Mouse (Mus musculus) myocyte (in vitro differentiated cells): ENCODE results near the gene Castor1. TPM values are rescaled to one million over a fixed set of nuclear protein-coding genes. Genes with fewer than 3 reads are reported as not detected.

Experiments
- H3K27me3 ChIP-seq: one replicate; pipeline ENCODE4 v1.6.1; 2011; ENCODE audit not compliant: control insufficient read depth, insufficient read depth, insufficient read length
- H3K36me3 ChIP-seq: one replicate; pipeline ENCODE4 v1.6.1; 2011; ENCODE audit not compliant: control insufficient read depth, insufficient read depth
- H3K4me2 ChIP-seq: one replicate; pipeline ENCODE4 v1.6.1; 2011; ENCODE audit warnings: low read depth, control low read depth
- H3K4me3 ChIP-seq: one replicate; pipeline ENCODE4 v1.5.1; 2011; ENCODE audit warnings: mild to moderate bottlenecking, control low read depth, moderate library complexity
- H3K79me2 ChIP-seq: one replicate; pipeline ENCODE4 v1.6.1; 2011; ENCODE audit not compliant: control insufficient read depth, insufficient read depth
- H3ac ChIP-seq: one replicate; pipeline ENCODE4 v1.6.1; 2011; ENCODE audit not compliant: control insufficient read depth, insufficient read length
- CEBPB ChIP-seq: IDR thresholded peaks from 2 replicates; pipeline ENCODE4 v1.6.1; 2011; ENCODE audit warnings: mild to moderate bottlenecking, moderate library complexity; ENCODE audit not compliant: poor library complexity, insufficient read depth, severe bottlenecking
- E2F4 ChIP-seq: IDR thresholded peaks from one replicate; pipeline ENCODE4 v1.6.1; 2011; ENCODE audit warnings: mild to moderate bottlenecking, control low read depth, moderate library complexity; ENCODE audit not compliant: insufficient read depth
- MAX ChIP-seq: IDR thresholded peaks from one replicate; pipeline ENCODE4 v1.6.1; 2011; ENCODE audit warnings: low read depth, mild to moderate bottlenecking, control low read depth
- MYOD1 ChIP-seq, 3 experiments: IDR thresholded peaks; one replicate each; pipeline ENCODE4 v1.6.1; 2011; ENCODE audit warnings: control low read depth in 2 of 3, low read depth in 2 of 3, mild to moderate bottlenecking in 2 of 3, moderate library complexity in 1 of 3; ENCODE audit not compliant: insufficient read length in 2 of 3, control insufficient read depth in 1 of 3
- MYOG ChIP-seq, 3 experiments: IDR thresholded peaks; one replicate each; pipeline ENCODE4 v1.6.1; 2011; ENCODE audit warnings: control low read depth in 2 of 3, low read depth in 2 of 3, mild to moderate bottlenecking in 2 of 3; ENCODE audit not compliant: insufficient read length in 2 of 3, control insufficient read depth in 1 of 3, insufficient read depth in 1 of 3
- POLR2A ChIP-seq: IDR thresholded peaks from one replicate; pipeline ENCODE4 v1.6.1; 2011; ENCODE audit warnings: low read depth, mild to moderate bottlenecking, control low read depth, moderate library complexity; ENCODE audit not compliant: insufficient read length
- POLR2AphosphoS2 ChIP-seq: IDR thresholded peaks from one replicate; pipeline ENCODE4 v1.6.1; 2011; ENCODE audit warnings: low read depth, control low read depth; ENCODE audit not compliant: insufficient read length
- REST ChIP-seq: IDR thresholded peaks from one replicate; pipeline ENCODE4 v1.6.1; 2011; ENCODE audit warnings: mild to moderate bottlenecking, control low read depth, moderate library complexity; ENCODE audit not compliant: insufficient read depth, insufficient read length
- SRF ChIP-seq: IDR thresholded peaks from one replicate; pipeline ENCODE4 v1.6.1; 2011; ENCODE audit warnings: low read depth; ENCODE audit not compliant: control insufficient read depth, insufficient read length
- TCF12 ChIP-seq: IDR thresholded peaks from one replicate; pipeline ENCODE4 v1.6.1; 2011; ENCODE audit warnings: mild to moderate bottlenecking, control low read depth; ENCODE audit not compliant: poor library complexity, insufficient read depth, severe bottlenecking
- TCF3 ChIP-seq: IDR thresholded peaks from one replicate; pipeline ENCODE4 v1.6.1; 2011; ENCODE audit warnings: low read depth, control low read depth; ENCODE audit not compliant: insufficient read length
- USF1 ChIP-seq: IDR thresholded peaks from one replicate; pipeline ENCODE4 v1.6.1; 2011; ENCODE audit warnings: low read depth, mild to moderate bottlenecking, control low read depth, moderate library complexity
- polyA plus RNA-seq: library from polyadenylated mRNA; unstranded; fragments of >200 nt; fragmentation: generic; extraction: Trizol; gene quantifications from one replicate; pipeline ENCODE4 v1.2.1, GENCODE M21; 2012; ENCODE audit warnings: missing spikeins

Gene Castor1
- polyA plus RNA-seq, 1 experiment, result 3.1 TPM

DNA sequence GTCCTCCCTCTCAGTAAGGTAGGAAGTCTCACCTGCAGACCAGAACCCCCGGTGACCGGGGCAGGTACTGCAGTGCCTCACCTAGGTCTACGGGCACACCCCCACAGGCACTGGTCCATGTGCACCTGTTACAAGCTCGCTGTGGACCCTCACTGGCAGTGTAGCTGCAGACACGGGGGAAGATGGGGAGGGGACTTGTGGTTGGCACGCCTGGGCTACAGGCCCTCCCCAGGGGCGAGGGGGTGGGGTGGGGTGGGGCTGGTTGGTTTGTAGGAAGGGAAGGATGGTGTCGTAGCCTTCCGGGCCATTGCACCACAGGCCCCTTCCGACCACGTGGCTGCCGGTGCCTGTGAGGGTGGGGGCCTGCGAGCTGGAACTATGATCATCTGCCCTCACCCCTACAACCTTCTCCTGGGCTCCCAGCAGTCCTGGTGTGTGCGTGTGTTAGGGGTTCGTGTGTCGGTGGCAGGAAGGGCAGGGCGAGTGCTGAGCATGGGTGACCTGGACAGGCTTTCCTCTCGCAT is 19.4 kb downstream of the Castor1 start:
- Histone ChIP-seq H3K79me2 (no peaks in the 10 kb centered on the region), H3K36me3 (no peaks in the 10 kb centered on the region), H3K4me2 (no peak overlapping the region), H3K4me3 (no peak overlapping the region), H3ac (no peak overlapping the region), H3K27me3 (peaks cover 6% of the 10 kb centered on the region)
- no peak for TF ChIP-seq MAX

DNA sequence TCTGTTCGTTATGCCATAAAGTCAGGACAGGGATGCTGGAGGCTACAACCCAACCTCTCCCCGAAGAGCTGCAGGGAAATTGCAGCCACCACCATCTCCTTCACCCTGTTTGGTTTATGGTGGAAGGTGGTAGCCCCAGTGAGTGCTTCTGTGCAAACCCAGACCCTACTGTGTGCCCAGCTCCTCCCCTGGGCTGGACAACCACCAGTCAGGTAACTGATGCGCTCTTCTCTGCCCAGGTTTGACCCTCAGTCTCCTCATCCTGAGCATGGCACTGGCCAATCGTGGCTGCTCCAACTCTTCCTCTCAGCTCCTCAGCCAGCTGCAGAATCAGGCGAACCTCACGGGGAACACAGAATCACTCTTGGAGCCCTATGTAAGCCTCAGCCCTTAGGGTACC is 20.1 kb downstream of the Castor1 start:
- no peaks in the 10 kb centered on the region for H3K79me2 ChIP-seq
- H3K4me3 ChIP-seq, result no peak overlapping the region
- no peak overlapping the region for H3ac ChIP-seq
- H3K36me3 ChIP-seq, result no peaks in the 10 kb centered on the region
- H3K4me2 ChIP-seq, result no peak overlapping the region
- TF ChIP-seq POLR2AphosphoS2 (no peak), MYOD1 (IDR thresholded peaks at IDR 0.05; ENCODE audit: control insufficient read depth in 1 of 3, insufficient read length in 2 of 3, low read depth in 2 of 3) (no peak), POLR2A (no peak), SRF (no peak), CEBPB (no peak), USF1 (no peak), TCF3 (no peak), REST (no peak), MAX (no peak), TCF12 (no peak), E2F4 (no peak), MYOG (IDR thresholded peaks at IDR 0.05; ENCODE audit: control insufficient read depth in 1 of 3, insufficient read depth in 1 of 3, insufficient read length in 2 of 3, low read depth in 2 of 3) (no peak)
- H3K27me3 ChIP-seq, result peaks cover 6% of the 10 kb centered on the region

DNA sequence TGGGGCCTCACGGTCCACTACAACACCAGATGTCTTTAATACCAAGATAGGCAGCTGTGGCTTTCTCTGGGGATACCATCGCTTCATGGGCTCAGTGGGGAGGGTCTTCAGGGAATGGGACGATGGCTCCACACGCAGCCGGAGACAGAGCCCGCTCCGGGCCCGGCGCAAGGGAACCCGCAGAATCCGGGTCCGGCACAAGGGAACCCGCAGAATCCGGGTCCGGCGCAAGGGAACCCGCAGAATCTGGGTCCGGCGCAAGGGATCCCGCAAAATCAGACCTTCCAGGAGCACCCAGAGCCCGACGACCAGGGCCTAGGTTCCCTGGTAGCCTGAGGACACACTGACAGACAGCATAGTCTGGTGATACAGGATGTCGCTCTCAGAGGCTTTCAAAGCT is 21.7 kb downstream of the Castor1 start:
- Histone ChIP-seq H3K4me3 (no peak overlapping the region), H3ac (no peak overlapping the region), H3K79me2 (no peaks in the 10 kb centered on the region), H3K27me3 (peaks cover 6% of the 10 kb centered on the region), H3K4me2 (no peak overlapping the region), H3K36me3 (no peaks in the 10 kb centered on the region)
- TF ChIP-seq POLR2AphosphoS2 (no peak), MAX (no peak), E2F4 (no peak), TCF12 (no peak), USF1 (no peak), CEBPB (no peak), TCF3 (no peak), SRF (no peak), REST (no peak), MYOD1 (IDR thresholded peaks at IDR 0.05; ENCODE audit: control insufficient read depth in 1 of 3, insufficient read length in 2 of 3, low read depth in 2 of 3) (no peak), POLR2A (no peak), MYOG (IDR thresholded peaks at IDR 0.05; ENCODE audit: control insufficient read depth in 1 of 3, insufficient read depth in 1 of 3, insufficient read length in 2 of 3, low read depth in 2 of 3) (no peak)

DNA sequence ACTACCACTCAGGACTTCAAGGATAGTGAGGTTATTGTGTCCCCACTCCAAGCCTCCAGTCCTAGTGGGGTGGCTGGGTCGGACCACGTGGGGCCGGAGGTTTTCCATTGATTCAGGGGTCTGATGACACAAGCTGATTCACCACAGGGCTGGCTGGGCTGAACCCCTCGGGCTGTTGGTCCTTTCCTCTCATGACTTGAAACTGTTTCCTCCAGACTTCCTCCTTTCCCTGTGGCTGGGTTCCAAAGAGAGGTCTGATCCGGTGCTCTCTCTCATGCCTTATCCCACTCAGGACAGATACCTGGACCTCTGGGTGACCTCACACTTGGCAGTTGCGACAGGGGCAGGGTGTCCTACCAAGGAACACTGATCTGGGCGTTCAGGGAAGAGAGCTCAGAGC is 22.1 kb downstream of the Castor1 start:
- no peaks in the 10 kb centered on the region for H3K79me2 ChIP-seq
- H3K36me3 ChIP-seq, result no peaks in the 10 kb centered on the region
- no peak overlapping the region for H3ac ChIP-seq
- H3K4me3 ChIP-seq, result no peak overlapping the region
- no peak overlapping the region for H3K4me2 ChIP-seq
- peaks cover 6% of the 10 kb centered on the region for H3K27me3 ChIP-seq
- TF ChIP-seq SRF, result no peak
- no peak for TF ChIP-seq REST
- TF ChIP-seq MYOD1 (IDR thresholded peaks at IDR 0.05; ENCODE audit: control insufficient read depth in 1 of 3, insufficient read length in 2 of 3, low read depth in 2 of 3), result no peak

DNA sequence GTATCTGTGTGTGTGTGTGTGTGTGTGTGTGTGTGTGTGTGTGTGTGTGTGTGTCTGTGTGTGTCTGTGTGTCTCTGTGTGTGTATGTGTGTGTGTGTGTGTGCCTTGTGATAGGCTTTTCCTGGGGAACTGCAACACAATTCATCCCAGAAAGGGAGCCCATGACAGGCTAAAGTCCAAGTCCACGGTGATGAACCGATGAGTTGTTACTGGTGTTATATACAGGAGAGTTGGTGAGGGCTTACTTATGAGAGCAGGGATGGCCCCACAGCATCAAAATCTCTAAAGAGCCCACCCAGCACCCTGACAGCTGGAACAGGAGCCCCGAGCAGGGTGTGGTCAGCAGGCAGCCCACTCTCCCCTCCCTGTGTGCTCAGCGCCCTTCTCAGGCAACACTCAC is 23.2 kb downstream of the Castor1 start:
- no peaks in the 10 kb centered on the region for H3K36me3 ChIP-seq
- H3K79me2 ChIP-seq, result no peaks in the 10 kb centered on the region
- TF ChIP-seq MYOG (IDR thresholded peaks at IDR 0.05; ENCODE audit: control insufficient read depth in 1 of 3, insufficient read depth in 1 of 3, insufficient read length in 2 of 3, low read depth in 2 of 3) (no peak), E2F4 (no peak), MAX (no peak), POLR2A (no peak), USF1 (no peak), POLR2AphosphoS2 (no peak), MYOD1 (IDR thresholded peaks at IDR 0.05; ENCODE audit: control insufficient read depth in 1 of 3, insufficient read length in 2 of 3, low read depth in 2 of 3) (no peak), CEBPB (no peak), TCF12 (no peak), REST (no peak), SRF (no peak), TCF3 (no peak)
- peaks cover 6% of the 10 kb centered on the region for H3K27me3 ChIP-seq
- H3K4me3 ChIP-seq, result no peak overlapping the region
- no peak overlapping the region for H3ac ChIP-seq
- H3K4me2 ChIP-seq, result no peak overlapping the region

DNA sequence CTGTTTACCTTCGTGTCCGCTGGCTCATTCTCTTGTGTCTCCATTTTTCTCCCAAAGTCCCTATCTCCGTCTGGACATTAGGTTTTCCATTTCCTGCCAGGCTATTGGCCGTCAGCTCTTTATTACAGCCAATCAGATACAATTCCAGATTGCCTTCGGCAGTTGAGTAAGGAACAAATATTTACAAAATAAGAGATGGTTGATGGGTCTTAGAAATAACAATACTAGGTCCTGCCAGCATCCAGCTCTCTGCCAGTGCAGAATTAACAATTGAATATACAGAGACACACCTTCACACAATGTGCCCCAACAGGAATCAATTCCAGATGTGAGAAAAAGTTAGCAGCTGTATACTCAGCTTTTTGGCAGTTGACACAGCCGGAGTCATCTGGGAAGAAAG is 28.1 kb downstream of the Castor1 start:
- H3K4me3 ChIP-seq, result no peak overlapping the region
- H3K36me3 ChIP-seq, result no peaks in the 10 kb centered on the region
- H3ac ChIP-seq, result no peak overlapping the region
- H3K79me2 ChIP-seq, result no peaks in the 10 kb centered on the region
- H3K4me2 ChIP-seq, result no peak overlapping the region
- no peaks in the 10 kb centered on the region for H3K27me3 ChIP-seq
- TF ChIP-seq TCF3 (no peak), SRF (no peak), MYOD1 (IDR thresholded peaks at IDR 0.05; ENCODE audit: control insufficient read depth in 1 of 3, insufficient read length in 2 of 3, low read depth in 2 of 3) (no peak), USF1 (no peak), MYOG (IDR thresholded peaks at IDR 0.05; ENCODE audit: control insufficient read depth in 1 of 3, insufficient read depth in 1 of 3, insufficient read length in 2 of 3, low read depth in 2 of 3) (no peak), E2F4 (no peak), MAX (no peak), CEBPB (no peak), TCF12 (no peak), POLR2AphosphoS2 (no peak), REST (no peak), POLR2A (no peak)
